In the genomic region with DNA sequence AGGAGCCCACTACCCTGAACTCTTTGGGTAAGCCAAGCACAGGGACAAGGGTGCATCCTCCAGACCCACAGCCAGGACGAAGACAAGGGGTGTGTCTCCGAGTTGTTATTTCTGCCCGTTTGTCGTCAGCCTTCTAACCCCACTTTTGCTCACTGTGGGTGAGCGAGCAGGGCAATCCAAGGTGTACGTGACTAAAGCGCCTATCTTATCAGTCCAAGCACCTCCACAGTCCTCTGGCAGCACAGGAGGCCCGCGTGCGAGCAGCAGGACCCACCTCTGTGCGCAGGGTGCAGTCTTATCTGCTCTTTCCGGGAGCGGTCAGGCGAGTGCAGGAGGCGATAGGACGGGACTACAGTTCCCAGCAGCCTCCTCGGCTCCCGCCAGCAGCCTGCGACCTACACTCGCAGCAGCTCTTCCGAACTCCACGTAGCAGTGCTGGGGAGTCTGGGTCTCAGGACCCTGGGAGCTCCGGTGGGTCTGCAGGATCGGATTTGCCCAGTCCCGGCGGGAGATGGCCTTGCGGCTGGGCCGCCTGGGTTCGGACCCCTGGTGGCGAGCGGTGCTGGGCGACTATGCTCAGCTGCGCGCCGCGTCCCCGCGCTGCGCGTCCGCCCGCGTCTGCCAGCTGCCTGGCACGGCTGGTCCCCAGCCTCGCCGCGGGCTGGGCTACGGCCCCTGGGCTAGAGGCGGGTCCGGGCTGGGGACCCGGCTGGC, we compare ENCODE assay signal across 8 mouse cellular contexts. TPM values are rescaled to one million over a fixed set of nuclear protein-coding genes. Genes with fewer than 3 reads are reported as not detected.
DNase-seq lines count a peak whose midpoint lies in the region; ATAC-seq and TF ChIP-seq lines count a peak whose summit lies in the region.

TSS of gene Cpox (plus strand) at position 376 of the 714 bp plus-strand sequence.

- TF ChIP-seq CTCF in lung, postnatal 0 days (IDR thresholded peaks at IDR 0.05) = peak; percentile 28

- H3K4me1 ChIP-seq in hindbrain, embryonic 10.5 days (replicated peaks) = peaks cover 13% of the 10 kb centered on the region; the same call in 1 of the 2 replicates
- H3K4me1 ChIP-seq in lung, postnatal 0 days (ENCODE audit: insufficient read depth, low read depth, low read length) = peaks cover 3% of the 10 kb centered on the region; the same call in 1 of the 2 replicates

- H3K27ac ChIP-seq in hindbrain, embryonic 10.5 days = peak within 1 kb of the TSS; percentile 93
- H3K27ac ChIP-seq in lung, postnatal 0 days (ENCODE audit: low read length) = peak within 1 kb of the TSS; percentile 62

- WGBS in hindbrain, embryonic 10.5 days = under 1% methylated on average over 51 of the region's 51 CpGs
- WGBS in lung, postnatal 0 days = under 1% methylated on average over 39 of the region's 51 CpGs

- peak within 1 kb of the TSS; percentile 95 for H3K4me2 ChIP-seq in lung, postnatal 0 days (replicated peaks; ENCODE audit: low read depth, low read length)

- peak within 1 kb of the TSS; percentile 54 for H3K9ac ChIP-seq in lung, postnatal 0 days (replicated peaks; ENCODE audit: low read depth)

- peak; percentile 97 for ATAC-seq in frontal cortex, adult (ENCODE audit: low TSS enrichment)
- ATAC-seq in lung, postnatal 0 days = peak; percentile 98

- peak; percentile 94 for DNase-seq in MEL-GATA-1-ER (ENCODE audit: extremely low read depth, low read depth)
- peak; percentile 79 for DNase-seq in cerebellum, adult 8-10 months
- peak; percentile 84 for DNase-seq in hindbrain, embryonic 10.5 days (ENCODE audit: low spot score)
- peak; percentile 87 for DNase-seq in layer of hippocampus, adult 9-11 months
- peak; percentile 88 for DNase-seq in lung, postnatal 0 days (ENCODE audit: low spot score)
- peak; percentile 56 for DNase-seq in ovary, postnatal 14 days (ENCODE audit: low spot score)
- DNase-seq in thymus, postnatal 14 days = peak; percentile 81

- peak within 1 kb of the TSS; percentile 94 for H3K4me3 ChIP-seq in hindbrain, embryonic 10.5 days
- H3K4me3 ChIP-seq in lung, postnatal 0 days (ENCODE audit: low read depth, low read length) = peak within 1 kb of the TSS; percentile 65

- no peaks in the 10 kb centered on the region for H3K9me3 ChIP-seq in hindbrain, embryonic 10.5 days
- no peaks in the 10 kb centered on the region for H3K9me3 ChIP-seq in lung, postnatal 0 days (ENCODE audit: low read length)

- TF ChIP-seq EP300 in lung, postnatal 0 days (IDR thresholded peaks at IDR 0.05) = no peak

- peaks cover 22% of the 10 kb centered on the region for H3K36me3 ChIP-seq in hindbrain, embryonic 10.5 days
- 0 out of 2 replicates have a peak, but pooled peaks cover 2% of the 10 kb centered on the region for H3K36me3 ChIP-seq in lung, postnatal 0 days (ENCODE audit: insufficient read depth, low read length)

- no peaks in the 10 kb centered on the region for H3K27me3 ChIP-seq in hindbrain, embryonic 10.5 days (ENCODE audit: insufficient read depth, poor library complexity, severe bottlenecking)
- H3K27me3 ChIP-seq in lung, postnatal 0 days (replicated peaks; ENCODE audit: insufficient read depth, low read length) = no peaks in the 10 kb centered on the region

RNA-seq across cellular contexts. Expression of gene Cpox, which starts in this region (rescaled TPM):
- 20.0 and 27.8 TPM in 2 replicates for polyA plus RNA-seq in hindbrain, embryonic 10.5 days (2016; fragmentation: Nextera tagmentation; extraction: Ambion mirVana)
- polyA plus RNA-seq in lung, postnatal 0 days (2015; fragmentation: Nextera tagmentation; extraction: Ambion mirVana) = 13.4 and 14.2 TPM in 2 replicates

Comparison
In these comparisons a context has a peak if more than half of its experiments do, and no peak if none do; other contexts are left out.
1. Peak in every context shown above with its lines: DNase-seq, ATAC-seq, H3K4me3 ChIP-seq and H3K27ac ChIP-seq.